Mouse (Mus musculus) cerebellum, postnatal 10 days (tissue): ENCODE measurements around the gene D630045J12Rik.

Experiments used
- DNase-seq, 2 experiments: peaks; one replicate each; pipeline ENCODE4 v3.0.0; 2021; ENCODE audit warnings: mixed read lengths in 2 of 2

The D630045J12Rik gene

GRCm38 (mm10) chr6:38253736-38254641, at the start of gene D630045J12Rik:
D630045J12Rik (minus strand) TSS chr6:38254009.
- DNase-seq, result peak; percentile 74 to 83

- DNase-seq, result peak; percentile 75 to 83
Measured at GRCm38 (mm10) chr6:38298761-38299401, 45.1 kb upstream of the D630045J12Rik start, which contains the start of gene Zc3hav1l. Zc3hav1l (minus strand) TSS chr6:38299259.

GRCm38 (mm10) chr6:38298246-38298635, 44.4 kb upstream of the D630045J12Rik start:
- DNase-seq, result peak; percentile 49 to 52

- peak in 1 of 2 experiments; percentile 12 for DNase-seq
Measured at GRCm38 (mm10) chr6:38297580-38298245, 43.9 kb upstream of the D630045J12Rik start.

- DNase-seq, result peak; percentile 14 to 18
Measured at GRCm38 (mm10) chr6:38293708-38294107, 39.9 kb upstream of the D630045J12Rik start.

- DNase-seq, result no peak
Measured at GRCm38 (mm10) chr6:38292871-38293646, 39.2 kb upstream of the D630045J12Rik start.

- no peak for DNase-seq
Measured at GRCm38 (mm10) chr6:38284422-38284821, 30.6 kb upstream of the D630045J12Rik start.

- no peak for DNase-seq
Measured at GRCm38 (mm10) chr6:38264466-38264865, 10.7 kb upstream of the D630045J12Rik start.

GRCm38 (mm10) chr6:38263393-38264159, 9.8 kb upstream of the D630045J12Rik start:
- peak; percentile 33 to 43 for DNase-seq

GRCm38 (mm10) chr6:38261877-38262276, 8.1 kb upstream of the D630045J12Rik start:
- no peak for DNase-seq

GRCm38 (mm10) chr6:38257506-38257905, 3.7 kb upstream of the D630045J12Rik start:
- DNase-seq, result no peak

GRCm38 (mm10) chr6:38256793-38257192, 3.0 kb upstream of the D630045J12Rik start:
- no peak for DNase-seq

- DNase-seq, result no peak
Measured at GRCm38 (mm10) chr6:38255794-38256193, 2.0 kb upstream of the D630045J12Rik start.

GRCm38 (mm10) chr6:38252766-38253735, 758 bp downstream of the D630045J12Rik start:
- peak in 1 of 2 experiments; percentile 30 for DNase-seq

- no peak for DNase-seq
Measured at GRCm38 (mm10) chr6:38252139-38252538, 1.7 kb downstream of the D630045J12Rik start.

GRCm38 (mm10) chr6:38251464-38251863, 2.3 kb downstream of the D630045J12Rik start:
- DNase-seq, result peak; percentile 70 to 76

- DNase-seq, result no peak
Measured at GRCm38 (mm10) chr6:38247362-38247761, 6.4 kb downstream of the D630045J12Rik start.

GRCm38 (mm10) chr6:38244806-38245205, 9.0 kb downstream of the D630045J12Rik start:
- DNase-seq, result no peak

GRCm38 (mm10) chr6:38244167-38244566, 9.6 kb downstream of the D630045J12Rik start:
- no peak for DNase-seq

GRCm38 (mm10) chr6:38242833-38243232, 11.0 kb downstream of the D630045J12Rik start:
- DNase-seq, result no peak
